Mouse (Mus musculus): Measurements from ENCODE around the gene Tcp11l1. TPM values are rescaled to one million over a fixed set of nuclear protein-coding genes. Genes with fewer than 3 reads are reported as not detected.

The Tcp11l1 gene
- total and polyA plus RNA-seq, 2 experiments from 2014 or later = 32.9 to 54.1 TPM

DNA sequence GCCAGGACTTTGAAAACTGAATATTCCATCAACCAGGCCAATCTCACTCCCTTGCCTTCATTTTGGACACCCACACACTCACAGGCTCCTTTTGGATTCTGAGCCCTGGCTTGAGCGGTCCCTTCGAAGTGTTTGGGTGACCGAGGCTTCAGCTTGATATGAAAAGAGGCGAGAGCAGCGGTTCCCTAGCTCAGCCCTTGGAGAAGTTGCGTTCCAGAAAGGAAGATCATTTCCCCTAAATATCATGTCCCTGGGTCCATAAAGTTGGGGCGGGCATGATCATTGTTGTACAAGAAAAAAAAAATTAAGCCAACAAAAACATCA is 479 bp upstream of the Tcp11l1 start:
- H3K4me2 ChIP-seq (ENCODE audit: low read depth) = peak overlapping the region; percentile 69
- 2% methylated on average over 7 of the region's 7 CpGs for WGBS
- H3K27me3 ChIP-seq (ENCODE audit: insufficient read depth, low read length) = no peaks in the 10 kb centered on the region
- DNase-seq (no peak), ATAC-seq (no peak)
- peak overlapping the region; percentile 82 for H3K4me3 ChIP-seq (ENCODE audit: low read depth, low read length)
- peak overlapping the region; percentile 83 for H3K9ac ChIP-seq
- no peaks in the 10 kb centered on the region for H3K36me3 ChIP-seq (ENCODE audit: insufficient read depth)
- peaks cover 11% of the 10 kb centered on the region; the same call in 1 of the 2 replicates for H3K4me1 ChIP-seq (ENCODE audit: insufficient read depth)
- no peak for TF ChIP-seq CTCF (IDR thresholded peaks at IDR 0.05; ENCODE audit: low read depth)
- H3K9me3 ChIP-seq (ENCODE audit: low read length) = no peaks in the 10 kb centered on the region
- peak overlapping the region; percentile 83 for H3K27ac ChIP-seq (ENCODE audit: low read depth, low read length)

GRCm38 (mm10) chr2:104710670-104711370 is 1.1 kb downstream of the Tcp11l1 start:
- no peak for DNase-seq
- H3K4me2 ChIP-seq (ENCODE audit: low read depth) = peak overlapping the region; percentile 69
- peak; percentile 1; the same call in 1 of the 2 replicates for ATAC-seq
- H3K4me1 ChIP-seq (ENCODE audit: insufficient read depth) = peaks cover 11% of the 10 kb centered on the region; the same call in 1 of the 2 replicates
- H3K36me3 ChIP-seq (ENCODE audit: insufficient read depth) = 0 out of 2 replicates have a peak, but pooled peaks cover 6% of the 10 kb centered on the region
- peak overlapping the region; percentile 83; the same call in 1 of the 2 replicates for H3K27ac ChIP-seq (ENCODE audit: low read depth, low read length)
- H3K27me3 ChIP-seq (ENCODE audit: insufficient read depth, low read length) = no peaks in the 10 kb centered on the region
- H3K9ac ChIP-seq = peak overlapping the region; percentile 83; the same call in 1 of the 2 replicates
- H3K9me3 ChIP-seq (ENCODE audit: low read length) = no peaks in the 10 kb centered on the region
- H3K4me3 ChIP-seq (ENCODE audit: low read depth, low read length) = peak overlapping the region; percentile 82
- WGBS = 16% methylated on average over 6 of the region's 6 CpGs
- no peak for TF ChIP-seq CTCF (IDR thresholded peaks at IDR 0.05; ENCODE audit: low read depth)

DNA sequence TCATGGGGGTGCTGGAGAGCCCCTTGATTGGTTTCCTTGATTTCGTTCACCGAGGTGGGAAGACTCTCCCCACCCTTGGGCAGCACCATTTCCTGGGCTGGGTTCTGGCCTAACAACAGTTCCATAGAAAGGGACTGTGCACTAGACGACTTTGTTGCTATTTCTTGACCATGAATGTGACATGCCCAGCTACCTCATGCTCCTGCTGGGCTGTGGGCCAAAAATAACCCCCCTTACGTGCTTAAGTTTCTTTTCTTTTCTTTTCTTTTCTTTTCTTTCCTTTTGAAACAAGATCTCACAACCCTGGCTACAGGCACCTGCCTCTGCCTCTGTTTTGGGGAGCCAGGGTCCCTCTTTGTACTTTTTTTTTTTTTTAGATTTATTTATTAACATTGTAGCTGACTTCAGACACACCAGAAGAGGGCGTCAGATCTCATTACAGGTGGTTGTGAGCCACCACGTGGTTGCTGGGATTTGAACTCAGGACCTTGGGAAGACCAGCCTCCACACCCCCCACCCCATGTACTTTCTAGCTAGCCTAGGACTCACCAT is 2.1 kb downstream of the Tcp11l1 start:
- H3K9ac ChIP-seq = no peak overlapping the region
- H3K9me3 ChIP-seq (ENCODE audit: low read length) = no peaks in the 10 kb centered on the region
- peaks cover 12% of the 10 kb centered on the region for H3K36me3 ChIP-seq (ENCODE audit: insufficient read depth)
- no peak overlapping the region for H3K4me3 ChIP-seq (ENCODE audit: low read depth, low read length)
- WGBS = 47% methylated on average over 6 of the region's 6 CpGs
- no peak for TF ChIP-seq CTCF (IDR thresholded peaks at IDR 0.05; ENCODE audit: low read depth)
- DNase-seq (no peak), ATAC-seq (no peak)
- H3K4me1 ChIP-seq (ENCODE audit: insufficient read depth) = peaks cover 11% of the 10 kb centered on the region; the same call in 1 of the 2 replicates
- no peak overlapping the region for H3K27ac ChIP-seq (ENCODE audit: low read depth, low read length)
- no peaks in the 10 kb centered on the region for H3K27me3 ChIP-seq (ENCODE audit: insufficient read depth, low read length)
- H3K4me2 ChIP-seq (ENCODE audit: low read depth) = no peak overlapping the region

DNA sequence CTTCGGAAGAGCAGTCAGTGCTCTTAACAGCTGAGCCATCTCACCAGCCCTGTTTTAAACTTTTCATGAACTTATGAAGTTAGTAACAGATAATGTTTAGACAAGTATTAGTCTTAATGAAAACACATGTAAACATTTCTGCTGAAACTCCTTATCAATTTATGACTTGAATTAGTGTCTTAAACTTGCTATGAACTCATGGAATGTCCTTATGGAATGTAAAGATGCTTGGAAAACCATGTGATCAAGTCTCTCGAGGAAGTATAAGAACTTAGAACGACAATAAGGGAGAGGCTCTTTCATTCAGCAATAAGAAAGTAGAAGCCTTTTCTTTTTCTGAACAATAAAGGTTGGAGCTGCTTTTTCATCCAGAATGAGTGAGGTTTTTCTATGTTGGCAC is 7.6 kb downstream of the Tcp11l1 start:
- peaks cover 15% of the 10 kb centered on the region for H3K36me3 ChIP-seq (ENCODE audit: insufficient read depth)
- no peak overlapping the region for H3K4me3 ChIP-seq (ENCODE audit: low read depth, low read length)
- 68% methylated on average over 3 of the region's 3 CpGs for WGBS
- no peak overlapping the region for H3K27ac ChIP-seq (ENCODE audit: low read depth, low read length)
- no peaks in the 10 kb centered on the region for H3K9me3 ChIP-seq (ENCODE audit: low read length)
- TF ChIP-seq CTCF (IDR thresholded peaks at IDR 0.05; ENCODE audit: low read depth) = no peak
- no peak overlapping the region for H3K9ac ChIP-seq
- no peaks in the 10 kb centered on the region for H3K4me1 ChIP-seq (ENCODE audit: insufficient read depth)
- DNase-seq = no peak
- no peak overlapping the region for H3K4me2 ChIP-seq (ENCODE audit: low read depth)
- no peaks in the 10 kb centered on the region for H3K27me3 ChIP-seq (ENCODE audit: insufficient read depth, low read length)
- no peak for ATAC-seq

GRCm38 (mm10) chr2:104703158-104703557 is 8.8 kb downstream of the Tcp11l1 start:
- Histone ChIP-seq H3K4me2 (ENCODE audit: low read depth) (no peak overlapping the region), H3K9ac (no peak overlapping the region), H3K9me3 (ENCODE audit: low read length) (no peaks in the 10 kb centered on the region), H3K4me1 (ENCODE audit: insufficient read depth) (no peaks in the 10 kb centered on the region), H3K4me3 (ENCODE audit: low read depth, low read length) (no peak overlapping the region), H3K27ac (ENCODE audit: low read depth, low read length) (no peak overlapping the region), H3K27me3 (ENCODE audit: insufficient read depth, low read length) (no peaks in the 10 kb centered on the region), H3K36me3 (ENCODE audit: insufficient read depth) (peaks cover 17% of the 10 kb centered on the region)
- TF ChIP-seq CTCF (IDR thresholded peaks at IDR 0.05; ENCODE audit: low read depth) = no peak
- ATAC-seq = no peak
- 59% methylated on average over 3 of the region's 3 CpGs for WGBS
- DNase-seq = no peak

GRCm38 (mm10) chr2:104699659-104700058 is 12.3 kb downstream of the Tcp11l1 start:
- Histone ChIP-seq H3K4me3 (ENCODE audit: low read depth, low read length) (no peak overlapping the region), H3K36me3 (ENCODE audit: insufficient read depth) (peaks cover 12% of the 10 kb centered on the region), H3K27me3 (ENCODE audit: insufficient read depth, low read length) (no peaks in the 10 kb centered on the region), H3K4me1 (ENCODE audit: insufficient read depth) (no peaks in the 10 kb centered on the region), H3K9ac (no peak overlapping the region), H3K4me2 (ENCODE audit: low read depth) (no peak overlapping the region), H3K27ac (ENCODE audit: low read depth, low read length) (no peak overlapping the region), H3K9me3 (ENCODE audit: low read length) (no peaks in the 10 kb centered on the region)
- 88% methylated on average over 11 of the region's 11 CpGs for WGBS
- TF ChIP-seq CTCF (IDR thresholded peaks at IDR 0.05; ENCODE audit: low read depth) = no peak
- no peak for DNase-seq
- no peak for ATAC-seq

DNA sequence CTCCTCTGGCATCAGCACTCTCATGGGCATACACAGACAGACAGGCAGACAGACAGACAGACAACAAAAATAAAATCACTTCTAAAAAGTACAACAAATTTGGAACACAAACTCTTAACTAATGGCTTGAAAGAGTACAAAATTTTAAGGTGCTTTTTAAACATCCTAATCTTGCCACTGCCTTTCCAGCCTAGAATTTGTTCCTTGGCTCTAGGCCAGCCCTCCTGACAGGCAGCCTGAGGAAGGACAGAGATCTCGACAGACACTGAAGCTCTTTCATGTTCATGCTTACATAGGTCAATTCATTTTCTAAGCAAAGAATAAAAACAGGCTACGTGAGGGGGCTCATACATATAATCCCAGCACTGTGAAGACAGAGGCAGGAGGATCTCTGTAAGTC is 19.4 kb downstream of the Tcp11l1 start:
- Histone ChIP-seq H3K36me3 (ENCODE audit: insufficient read depth) (peaks cover 13% of the 10 kb centered on the region), H3K27ac (ENCODE audit: low read depth, low read length) (no peak overlapping the region), H3K4me3 (ENCODE audit: low read depth, low read length) (no peak overlapping the region), H3K27me3 (ENCODE audit: insufficient read depth, low read length) (no peaks in the 10 kb centered on the region), H3K9me3 (ENCODE audit: low read length) (no peaks in the 10 kb centered on the region), H3K9ac (no peak overlapping the region), H3K4me2 (ENCODE audit: low read depth) (no peak overlapping the region), H3K4me1 (ENCODE audit: insufficient read depth) (no peaks in the 10 kb centered on the region)
- no peak for TF ChIP-seq CTCF (IDR thresholded peaks at IDR 0.05; ENCODE audit: low read depth)
- DNase-seq (no peak), ATAC-seq (no peak)
- WGBS = 54% methylated on average over 2 of the region's 2 CpGs

All from forebrain, postnatal 0 days (tissue).